Mouse (Mus musculus) embryonic facial prominence, embryonic 15.5 days (tissue): Measurements from ENCODE around the gene Rnls. TPM values are rescaled to one million over a fixed set of nuclear protein-coding genes. Genes with fewer than 3 reads are reported as not detected.

Experiments used
- ATAC-seq: fragments of 200-750 bp; cut with Nextera tagmentation; 2 replicates; pipeline ENCODE4 v1.8.0; 2017; ENCODE audit warnings: low read depth, moderate TSS enrichment; ENCODE audit not compliant: insufficient number of reproducible peaks, low FRiP score, low TSS enrichment
- H3K27ac ChIP-seq: fragments of 300-500 bp; sonication (generic); replicated peaks from 2 replicates; pipeline ENCODE4 v1.5.1; 2015; ENCODE audit warnings: mild to moderate bottlenecking, inconsistent platforms
- H3K27me3 ChIP-seq: fragments of 300-500 bp; sonication (generic); 2 replicates; pipeline ENCODE4 v1.6.1; 2015; ENCODE audit warnings: inconsistent platforms
- H3K36me3 ChIP-seq: fragments of 300-500 bp; sonication (generic); 2 replicates; pipeline ENCODE4 v1.6.1; 2015; ENCODE audit warnings: mild to moderate bottlenecking, inconsistent platforms
- H3K4me1 ChIP-seq: fragments of 300-500 bp; sonication (generic); 2 replicates; pipeline ENCODE4 v1.6.1; 2015; ENCODE audit warnings: inconsistent platforms
- H3K4me2 ChIP-seq: fragments of 300-500 bp; sonication (generic); replicated peaks from 2 replicates; pipeline ENCODE4 v1.6.1; 2015; ENCODE audit warnings: mild to moderate bottlenecking, inconsistent platforms
- H3K4me3 ChIP-seq: fragments of 300-500 bp; sonication (generic); replicated peaks from 2 replicates; pipeline ENCODE4 v1.5.1; 2015; ENCODE audit warnings: mild to moderate bottlenecking, inconsistent platforms
- H3K9ac ChIP-seq: fragments of 300-500 bp; sonication (generic); 2 replicates; pipeline ENCODE4 v1.6.1; 2015; ENCODE audit warnings: inconsistent platforms
- H3K9me3 ChIP-seq: fragments of 300-500 bp; sonication (generic); replicated peaks from 2 replicates; pipeline ENCODE4 v1.6.1; 2016; ENCODE audit warnings: inconsistent platforms
- WGBS: fragments of 180-500 bp; shearing (Covaris S2); methylation state at CpG from one replicate; pipeline ENCODE4 v1.1.7; 2015; 5-methylcytosine and 5-hydroxymethylcytosine counted together
- polyA plus RNA-seq: library from polyadenylated mRNA; unstranded; fragments of >200 nt; fragmentation: Nextera tagmentation; extraction: Ambion mirVana; gene quantifications from 2 replicates; pipeline ENCODE4 v1.2.1, GENCODE M21; 2015

Rnls gene
- polyA plus RNA-seq, 1 experiment from 2014 or later, result 8.2 TPM

- no peaks in the 10 kb centered on the region for H3K36me3 ChIP-seq
- H3K4me1 ChIP-seq, result no peaks in the 10 kb centered on the region
- WGBS, result 67% methylated on average over 3 of the region's 3 CpGs
- no peak overlapping the region for H3K9ac ChIP-seq
- H3K9me3 ChIP-seq, result no peaks in the 10 kb centered on the region
- H3K4me3 ChIP-seq, result no peak overlapping the region
- ATAC-seq, result no peak
- H3K4me2 ChIP-seq, result no peak overlapping the region
- no peak overlapping the region for H3K27ac ChIP-seq
- H3K27me3 ChIP-seq, result no peaks in the 10 kb centered on the region
These were observed 213.2 kb downstream of the Rnls start for GRCm38 (mm10) chr19:33178866-33179265.

GRCm38 (mm10) chr19:33178367-33178766 is 213.7 kb downstream of the Rnls start:
- 45% methylated on average over 6 of the region's 6 CpGs for WGBS
- ATAC-seq, result no peak
- H3K4me3 ChIP-seq, result no peak overlapping the region
- H3K27ac ChIP-seq, result no peak overlapping the region
- no peak overlapping the region for H3K4me2 ChIP-seq
- no peaks in the 10 kb centered on the region for H3K9me3 ChIP-seq
- no peaks in the 10 kb centered on the region for H3K27me3 ChIP-seq
- H3K9ac ChIP-seq, result no peak overlapping the region
- H3K4me1 ChIP-seq, result no peaks in the 10 kb centered on the region
- H3K36me3 ChIP-seq, result no peaks in the 10 kb centered on the region

- Histone ChIP-seq H3K27ac (no peak overlapping the region), H3K27me3 (no peaks in the 10 kb centered on the region), H3K4me1 (no peaks in the 10 kb centered on the region), H3K36me3 (no peaks in the 10 kb centered on the region), H3K4me3 (no peak overlapping the region), H3K9me3 (no peaks in the 10 kb centered on the region), H3K4me2 (no peak overlapping the region), H3K9ac (no peak overlapping the region)
- ATAC-seq, result no peak
These were observed 218.1 kb downstream of the Rnls start for GRCm38 (mm10) chr19:33173991-33174390.

GRCm38 (mm10) chr19:33169881-33170280 is 222.2 kb downstream of the Rnls start:
- Histone ChIP-seq H3K27ac (no peak overlapping the region), H3K27me3 (no peaks in the 10 kb centered on the region), H3K9me3 (no peaks in the 10 kb centered on the region), H3K4me3 (no peak overlapping the region), H3K36me3 (no peaks in the 10 kb centered on the region), H3K4me2 (no peak overlapping the region), H3K9ac (no peak overlapping the region), H3K4me1 (no peaks in the 10 kb centered on the region)
- ATAC-seq, result no peak
- WGBS, result 84% methylated on average over 6 of the region's 6 CpGs

GRCm38 (mm10) chr19:33167528-33168264 is 224.4 kb downstream of the Rnls start:
- no peak overlapping the region for H3K27ac ChIP-seq
- H3K9ac ChIP-seq, result no peak overlapping the region
- H3K4me3 ChIP-seq, result no peak overlapping the region
- H3K27me3 ChIP-seq, result no peaks in the 10 kb centered on the region
- no peaks in the 10 kb centered on the region for H3K9me3 ChIP-seq
- no peaks in the 10 kb centered on the region for H3K36me3 ChIP-seq
- H3K4me1 ChIP-seq, result no peaks in the 10 kb centered on the region
- WGBS, result 42% methylated on average over 17 of the region's 17 CpGs
- H3K4me2 ChIP-seq, result no peak overlapping the region
- ATAC-seq, result no peak

GRCm38 (mm10) chr19:33164801-33165200 is 227.3 kb downstream of the Rnls start:
- 76% methylated on average over 5 of the region's 5 CpGs for WGBS
- H3K9me3 ChIP-seq, result no peaks in the 10 kb centered on the region

GRCm38 (mm10) chr19:33161903-33162302 is 230.2 kb downstream of the Rnls start:
- H3K4me1 ChIP-seq, result no peaks in the 10 kb centered on the region
- H3K27me3 ChIP-seq, result no peaks in the 10 kb centered on the region
- no peak overlapping the region for H3K4me3 ChIP-seq
- no peaks in the 10 kb centered on the region for H3K9me3 ChIP-seq
- no peak overlapping the region for H3K4me2 ChIP-seq
- no peak overlapping the region for H3K9ac ChIP-seq
- 58% methylated on average over 1 of the region's 1 CpGs for WGBS
- H3K27ac ChIP-seq, result no peak overlapping the region
- ATAC-seq, result no peak
- H3K36me3 ChIP-seq, result no peaks in the 10 kb centered on the region

More at GRCm38 (mm10) chr19:33164801-33165200, 227.3 kb downstream of the Rnls start:
- Histone ChIP-seq H3K4me2 (no peak overlapping the region), H3K4me3 (no peak overlapping the region), H3K4me1 (no peaks in the 10 kb centered on the region), H3K36me3 (no peaks in the 10 kb centered on the region), H3K9ac (no peak overlapping the region), H3K27ac (no peak overlapping the region), H3K27me3 (no peaks in the 10 kb centered on the region)
- ATAC-seq, result no peak

GRCm38 (mm10) chr19:33159897-33160296 is 232.2 kb downstream of the Rnls start:
- ATAC-seq, result no peak
- Histone ChIP-seq H3K36me3 (no peaks in the 10 kb centered on the region), H3K27ac (no peak overlapping the region), H3K4me1 (no peaks in the 10 kb centered on the region), H3K9me3 (no peaks in the 10 kb centered on the region), H3K9ac (no peak overlapping the region), H3K27me3 (no peaks in the 10 kb centered on the region), H3K4me3 (no peak overlapping the region), H3K4me2 (no peak overlapping the region)
- 82% methylated on average over 2 of the region's 2 CpGs for WGBS

- no peak overlapping the region for H3K4me3 ChIP-seq
- no peak overlapping the region for H3K27ac ChIP-seq
- H3K36me3 ChIP-seq, result no peaks in the 10 kb centered on the region
- 87% methylated on average over 1 of the region's 1 CpGs for whole genome bisulfite sequencing
- no peak overlapping the region for H3K4me2 ChIP-seq
- H3K4me1 ChIP-seq, result no peaks in the 10 kb centered on the region
- H3K27me3 ChIP-seq, result no peaks in the 10 kb centered on the region
- no peaks in the 10 kb centered on the region for H3K9me3 ChIP-seq
- no peak overlapping the region for H3K9ac ChIP-seq
- no peak for ATAC-seq
These were observed 232.9 kb downstream of the Rnls start for GRCm38 (mm10) chr19:33159192-33159591.

- Histone ChIP-seq H3K27me3 (no peaks in the 10 kb centered on the region), H3K9ac (no peak overlapping the region), H3K36me3 (no peaks in the 10 kb centered on the region), H3K4me2 (no peak overlapping the region), H3K9me3 (no peaks in the 10 kb centered on the region), H3K27ac (no peak overlapping the region), H3K4me1 (no peaks in the 10 kb centered on the region), H3K4me3 (no peak overlapping the region)
- WGBS, result 75% methylated on average over 2 of the region's 2 CpGs
- no peak for ATAC-seq
These were observed 233.9 kb downstream of the Rnls start for GRCm38 (mm10) chr19:33158234-33158633.

GRCm38 (mm10) chr19:33148411-33148810 is 243.7 kb downstream of the Rnls start:
- WGBS, result 62% methylated on average over 3 of the region's 3 CpGs
- H3K4me3 ChIP-seq, result no peak overlapping the region
- ATAC-seq, result no peak
- H3K36me3 ChIP-seq, result no peaks in the 10 kb centered on the region
- H3K4me2 ChIP-seq, result no peak overlapping the region
- no peak overlapping the region for H3K27ac ChIP-seq
- H3K9me3 ChIP-seq, result no peaks in the 10 kb centered on the region
- no peak overlapping the region for H3K9ac ChIP-seq
- H3K4me1 ChIP-seq, result no peaks in the 10 kb centered on the region
- H3K27me3 ChIP-seq, result no peaks in the 10 kb centered on the region

GRCm38 (mm10) chr19:33143198-33143597 is 248.9 kb downstream of the Rnls start:
- H3K9me3 ChIP-seq, result no peaks in the 10 kb centered on the region
- H3K9ac ChIP-seq, result no peak overlapping the region
- H3K27ac ChIP-seq, result no peak overlapping the region
- H3K27me3 ChIP-seq, result no peaks in the 10 kb centered on the region
- H3K36me3 ChIP-seq, result no peaks in the 10 kb centered on the region
- H3K4me3 ChIP-seq, result no peak overlapping the region
- WGBS, result 60% methylated on average over 2 of the region's 2 CpGs
- H3K4me1 ChIP-seq, result no peaks in the 10 kb centered on the region
- no peak overlapping the region for H3K4me2 ChIP-seq
- no peak for ATAC-seq
